Mouse (Mus musculus) bone marrow macrophage, adult 2 months (primary cell): ENCODE data around the gene Mettl6. TPM values are rescaled to one million over a fixed set of nuclear protein-coding genes. Genes with fewer than 3 reads are reported as not detected.

Source experiments
- H3K27ac ChIP-seq: 2 replicates; pipeline ENCODE4 v1.5.1; 2012; ENCODE audit warnings: low read depth, low read length; ENCODE audit not compliant: insufficient read depth
- H3K4me1 ChIP-seq: 2 replicates; pipeline ENCODE4 v1.6.1; 2012; ENCODE audit warnings: low read length; ENCODE audit not compliant: control insufficient read depth, insufficient read depth
- H3K4me3 ChIP-seq: 2 replicates; pipeline ENCODE4 v1.5.1; 2012; ENCODE audit warnings: mild to moderate bottlenecking, low read length, moderate library complexity; ENCODE audit not compliant: insufficient read depth
- CTCF ChIP-seq: IDR thresholded peaks from 2 replicates; pipeline ENCODE4 v1.5.1; 2012; ENCODE audit warnings: low read depth, mild to moderate bottlenecking, low read length, moderate library complexity
- POLR2A ChIP-seq: IDR thresholded peaks from 2 replicates; pipeline ENCODE4 v1.6.1; 2012; ENCODE audit warnings: mild to moderate bottlenecking, low read depth, low read length, borderline replicate concordance
- polyA plus RNA-seq: library from polyadenylated mRNA; stranded (reverse); fragments of >200 nt; gene quantifications from 2 replicates; pipeline ENCODE4 v1.2.4, GENCODE M21; 2012; ENCODE audit not compliant: missing spikeins, insufficient read depth, insufficient read length

The Mettl6 gene
- 30.6 and 30.8 TPM in 2 replicates for polyA plus RNA-seq

DNA sequence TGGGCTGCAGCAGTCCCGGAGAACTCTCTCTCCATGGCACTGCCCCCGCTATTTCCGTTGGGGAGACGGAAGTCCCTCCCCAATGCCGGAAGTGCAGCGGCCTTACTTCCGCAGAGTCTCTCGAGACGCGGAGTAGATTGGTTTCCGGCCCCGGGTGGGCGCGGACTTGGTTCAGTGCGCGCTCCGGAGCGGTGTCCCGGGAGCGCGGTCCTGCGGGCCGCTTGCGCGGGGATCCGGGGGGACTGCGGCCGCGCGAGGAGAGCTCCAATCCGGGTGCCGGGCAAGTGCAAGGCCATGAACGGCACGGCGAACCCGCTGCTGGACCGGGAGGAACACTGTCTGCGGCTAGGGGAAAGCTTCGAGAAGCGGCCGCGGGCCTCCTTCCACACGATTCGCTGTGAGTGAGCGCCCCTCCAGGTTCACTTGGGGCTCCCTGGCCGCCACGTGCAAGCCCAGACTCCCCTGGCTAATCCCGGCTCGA is at the start of gene Mettl6:
Mettl6 (minus strand) TSS at position 66 of the 481 bp plus-strand sequence.
- peaks cover 10% of the 10 kb centered on the region for H3K4me1 ChIP-seq
- TF ChIP-seq CTCF, result no peak
- peak within 1 kb of the TSS; percentile 91 for H3K4me3 ChIP-seq
- peak within 1 kb of the TSS; percentile 90 for H3K27ac ChIP-seq

DNA sequence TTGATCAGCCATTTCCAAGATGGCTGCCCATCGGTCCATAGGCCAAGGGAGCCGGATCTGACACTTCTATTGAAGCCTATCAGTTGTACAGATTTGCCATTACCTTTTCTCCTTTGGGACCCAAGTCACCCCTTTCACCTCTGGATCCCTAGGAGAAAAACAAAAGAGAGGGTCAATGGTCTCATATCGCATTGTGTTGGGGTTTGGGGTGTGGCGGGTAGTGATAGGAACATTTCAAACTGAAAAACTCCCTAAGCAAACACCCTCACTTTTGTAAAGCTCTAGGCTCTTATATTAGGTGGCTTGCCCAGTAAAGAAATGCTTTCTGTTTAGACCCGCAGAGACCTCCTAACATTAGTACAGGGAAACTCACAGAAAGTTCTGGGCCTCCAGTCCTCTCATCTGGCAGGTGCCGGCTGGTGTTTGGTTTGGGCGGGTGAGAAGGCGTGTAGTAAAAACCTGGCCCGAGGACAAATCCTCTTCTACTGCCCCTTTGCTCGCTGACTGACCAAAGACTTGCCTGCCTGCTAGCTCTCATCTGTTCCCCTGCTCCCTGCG is 49.1 kb upstream of the Mettl6 start:
- no peak for TF ChIP-seq CTCF
- TF ChIP-seq POLR2A, result no peak
- H3K4me3 ChIP-seq, result no peak overlapping the region
- no peak overlapping the region for H3K27ac ChIP-seq
- peaks cover 3% of the 10 kb centered on the region; the same call in 1 of the 2 replicates for H3K4me1 ChIP-seq

DNA sequence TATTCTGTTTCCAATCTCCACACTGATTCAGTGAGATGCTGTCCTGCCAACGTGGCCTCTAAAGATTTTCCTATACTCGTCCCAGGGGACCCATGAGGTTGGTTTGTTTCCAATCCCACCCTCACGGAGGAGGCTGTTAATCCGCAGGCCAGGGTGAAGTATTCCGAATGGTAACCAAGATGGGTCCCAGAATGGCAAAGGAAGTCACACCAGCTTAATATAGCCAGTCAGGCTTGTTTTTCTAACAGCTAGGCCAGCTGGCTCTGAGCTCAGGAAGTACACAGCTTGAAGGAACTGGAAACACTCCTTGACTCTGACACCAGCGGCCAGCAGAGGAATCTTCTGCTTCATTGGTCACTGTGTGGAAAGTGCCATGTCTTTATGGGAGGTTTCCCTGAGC is 42.5 kb upstream of the Mettl6 start:
- Histone ChIP-seq H3K4me3 (no peak overlapping the region), H3K27ac (no peak overlapping the region), H3K4me1 (peaks cover 21% of the 10 kb centered on the region)
- TF ChIP-seq CTCF (no peak), POLR2A (no peak)

DNA sequence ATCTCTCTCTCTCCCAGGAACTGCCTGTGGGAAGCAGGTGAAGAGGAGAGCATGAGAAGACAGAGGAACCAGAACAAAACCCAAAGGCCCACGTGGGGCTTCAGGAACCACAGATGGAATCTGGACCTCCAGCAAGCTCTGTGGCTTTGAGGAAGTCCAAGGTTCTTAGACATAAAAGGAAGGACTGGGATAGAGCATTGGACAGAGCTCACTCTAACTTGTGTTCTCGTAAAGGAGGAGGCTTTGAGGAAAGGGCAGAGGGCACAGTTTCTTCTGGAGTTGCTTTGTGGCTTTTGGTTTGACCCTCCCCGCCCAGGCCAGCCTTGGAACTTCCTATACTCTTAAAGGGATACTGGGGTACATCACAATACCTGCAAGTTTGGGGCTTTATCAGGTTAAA is 37.8 kb upstream of the Mettl6 start:
- peaks cover 22% of the 10 kb centered on the region for H3K4me1 ChIP-seq
- no peak for TF ChIP-seq POLR2A
- TF ChIP-seq CTCF, result no peak

DNA sequence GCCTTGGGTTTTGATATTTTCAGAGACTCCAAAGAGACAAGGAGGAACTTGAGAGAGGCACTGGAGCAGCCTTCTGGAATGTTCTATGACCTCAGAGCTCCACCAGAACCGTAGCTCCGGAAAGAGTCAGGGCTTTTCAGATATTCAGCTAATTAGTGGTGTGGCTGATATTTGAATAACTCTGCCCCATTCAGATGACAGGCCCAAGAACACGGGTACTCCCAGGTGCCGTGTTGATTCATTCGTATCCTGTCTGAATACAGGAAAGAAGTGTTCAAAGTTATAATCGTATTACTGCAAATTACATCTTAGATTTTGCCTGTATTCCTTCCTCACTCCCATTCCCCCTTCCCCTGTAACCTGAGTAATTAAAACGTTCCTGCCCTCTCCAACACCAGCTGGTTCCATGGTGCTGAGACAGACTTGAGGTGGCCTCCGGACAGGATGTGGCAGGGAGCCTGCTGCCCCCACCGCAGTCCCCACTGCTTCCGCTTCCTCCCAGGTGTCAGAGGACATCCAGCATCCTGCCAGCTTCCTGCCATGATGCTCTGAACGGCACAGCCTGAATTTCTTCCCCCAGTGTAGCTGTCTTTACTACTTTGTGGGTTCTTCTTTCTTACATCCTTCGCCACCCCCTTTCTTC is 36.8 kb upstream of the Mettl6 start:
- Histone ChIP-seq H3K27ac (no peak overlapping the region), H3K4me3 (no peak overlapping the region), H3K4me1 (peaks cover 16% of the 10 kb centered on the region)
- TF ChIP-seq POLR2A, result no peak
- no peak for TF ChIP-seq CTCF

More for the DNA sequence above, 37.8 kb upstream of the Mettl6 start:
- H3K4me3 ChIP-seq, result no peak overlapping the region
- H3K27ac ChIP-seq, result no peak overlapping the region

DNA sequence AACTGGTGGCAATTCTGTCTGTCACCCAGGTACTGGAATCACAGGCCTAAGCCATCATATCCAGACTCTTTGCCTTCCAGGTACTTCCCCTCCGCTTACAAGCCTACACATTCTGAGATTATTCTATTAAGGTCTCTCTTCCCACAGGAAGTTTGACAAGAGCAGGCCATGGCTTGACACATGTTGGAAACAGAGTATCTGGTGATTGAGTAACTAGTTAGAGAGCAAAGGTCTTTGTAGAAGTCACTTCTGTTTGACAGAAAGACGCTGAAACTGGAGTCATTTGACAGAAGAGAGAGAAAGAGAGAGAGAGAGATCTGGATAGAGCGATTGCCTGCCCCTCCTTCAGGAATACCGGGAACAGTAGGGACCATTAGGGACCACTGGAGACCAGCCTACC is 36.0 kb upstream of the Mettl6 start:
- Histone ChIP-seq H3K27ac (no peak overlapping the region), H3K4me1 (peaks cover 16% of the 10 kb centered on the region), H3K4me3 (no peak overlapping the region)
- TF ChIP-seq POLR2A (no peak), CTCF (no peak)

DNA sequence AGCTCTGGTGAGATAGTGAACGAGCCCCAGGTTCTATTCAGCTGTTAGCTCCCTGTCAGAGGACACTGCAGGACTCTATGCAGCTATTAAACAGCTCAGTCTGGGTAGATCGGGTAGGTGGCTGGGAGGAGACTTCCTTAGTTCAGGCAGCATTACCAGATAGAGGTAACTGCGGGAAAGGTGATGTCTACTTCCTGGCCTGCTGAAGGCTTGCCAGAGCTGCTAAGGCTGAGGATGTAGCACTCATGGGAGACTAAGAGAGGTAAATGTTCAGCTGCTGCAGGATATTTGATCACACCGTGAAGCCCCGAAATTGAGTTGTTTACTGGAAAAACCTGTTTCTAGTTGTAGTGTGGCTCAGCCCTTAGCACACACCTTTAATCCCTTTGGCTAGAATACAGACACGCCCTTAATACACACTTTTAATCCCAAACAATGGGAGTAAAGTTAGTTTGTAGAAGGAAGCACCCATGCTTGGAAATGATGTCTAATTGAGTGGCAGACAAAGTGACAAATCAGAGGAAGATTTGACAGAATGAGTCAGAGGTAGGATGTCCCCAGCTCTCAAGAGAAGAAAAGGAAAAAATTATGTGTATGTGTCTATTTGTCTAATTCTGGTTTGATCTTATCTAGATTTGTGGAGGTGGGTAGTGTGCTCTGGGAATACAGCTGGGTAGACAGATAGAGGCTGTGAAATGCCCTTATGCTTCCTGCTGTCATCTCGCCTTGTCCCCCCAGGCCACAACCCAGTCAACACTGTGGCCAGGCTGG is 30.4 kb upstream of the Mettl6 start:
- no peak overlapping the region for H3K4me3 ChIP-seq
- no peaks in the 10 kb centered on the region for H3K4me1 ChIP-seq
- H3K27ac ChIP-seq, result no peak overlapping the region
- TF ChIP-seq CTCF (no peak), POLR2A (no peak)

DNA sequence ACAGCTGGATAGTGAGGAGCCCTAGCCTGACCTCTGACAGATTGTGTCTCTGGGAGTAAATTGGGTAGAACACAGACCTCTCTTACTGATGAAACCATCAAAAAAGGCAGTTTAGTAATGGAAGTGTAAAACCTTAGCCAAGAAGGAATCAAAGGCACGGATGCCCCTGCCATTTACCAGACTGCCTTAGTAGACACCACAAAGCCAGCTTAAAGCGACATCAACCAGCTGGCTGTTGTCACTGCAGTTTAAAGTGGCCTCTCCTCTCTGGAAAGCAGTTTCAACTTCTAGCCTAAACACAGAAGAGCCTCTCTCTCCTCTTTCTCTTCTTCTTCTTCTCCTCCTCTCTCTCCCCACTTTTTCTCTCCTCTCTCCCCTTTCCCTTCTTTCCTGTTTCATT is 26.5 kb upstream of the Mettl6 start:
- TF ChIP-seq POLR2A, result no peak
- TF ChIP-seq CTCF, result no peak
- Histone ChIP-seq H3K4me3 (no peak overlapping the region), H3K27ac (no peak overlapping the region), H3K4me1 (no peaks in the 10 kb centered on the region)

DNA sequence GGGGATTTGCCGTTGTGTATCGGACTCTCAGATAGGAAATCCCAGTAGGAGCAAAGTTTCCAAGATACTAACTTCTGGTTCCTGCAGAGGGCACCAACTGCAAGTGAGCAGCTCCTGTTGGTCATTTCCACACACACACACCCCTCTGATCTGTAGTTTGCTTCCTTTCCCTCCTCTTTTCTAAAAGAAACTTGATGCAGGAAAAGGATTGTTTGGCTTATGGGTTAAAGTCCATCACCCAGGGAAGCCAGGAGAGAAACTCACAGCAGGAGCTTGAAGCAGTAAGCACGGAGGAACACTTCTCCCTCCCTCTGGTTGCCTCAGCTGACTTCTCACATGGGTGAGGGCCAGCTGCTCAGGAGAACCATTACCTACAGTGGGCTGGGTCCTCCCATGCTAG is 24.3 kb upstream of the Mettl6 start:
- Histone ChIP-seq H3K4me1 (no peaks in the 10 kb centered on the region), H3K27ac (no peak overlapping the region), H3K4me3 (no peak overlapping the region)
- TF ChIP-seq POLR2A (no peak), CTCF (no peak)

DNA sequence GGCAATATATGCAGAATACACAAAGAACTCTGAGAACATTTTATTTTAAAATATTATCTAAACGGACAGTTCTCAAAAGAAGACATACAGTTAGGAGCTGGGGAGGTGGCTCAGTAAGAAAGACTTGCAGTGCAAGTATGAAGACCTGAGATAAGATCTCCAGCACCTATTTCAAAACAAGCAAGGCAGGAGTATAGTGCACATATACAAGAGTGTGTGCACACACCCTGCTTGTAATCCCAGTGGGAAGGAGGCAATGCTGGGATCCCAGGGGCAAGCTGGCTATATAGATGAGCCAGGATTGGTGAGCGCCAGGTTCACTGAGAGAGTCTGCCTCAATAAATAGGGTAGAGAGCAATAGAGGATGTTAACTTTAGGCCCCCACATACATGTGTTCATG is 21.1 kb upstream of the Mettl6 start:
- Histone ChIP-seq H3K4me3 (no peak overlapping the region), H3K4me1 (no peaks in the 10 kb centered on the region), H3K27ac (no peak overlapping the region)
- no peak for TF ChIP-seq CTCF
- no peak for TF ChIP-seq POLR2A
